Mouse (Mus musculus) stomach, postnatal 0 days (tissue): ENCODE results near the gene Epha4.

Experiments used
- CTCF ChIP-seq: IDR thresholded peaks from 2 replicates; pipeline ENCODE4 v1.5.1; 2016; ENCODE audit warnings: antibody characterized with exemption, low read depth, mild to moderate bottlenecking, moderate library complexity
- EP300 ChIP-seq: optimal IDR thresholded peaks from 2 replicates; pipeline ENCODE3; 2016; ENCODE audit warnings: antibody characterized with exemption

DNA sequence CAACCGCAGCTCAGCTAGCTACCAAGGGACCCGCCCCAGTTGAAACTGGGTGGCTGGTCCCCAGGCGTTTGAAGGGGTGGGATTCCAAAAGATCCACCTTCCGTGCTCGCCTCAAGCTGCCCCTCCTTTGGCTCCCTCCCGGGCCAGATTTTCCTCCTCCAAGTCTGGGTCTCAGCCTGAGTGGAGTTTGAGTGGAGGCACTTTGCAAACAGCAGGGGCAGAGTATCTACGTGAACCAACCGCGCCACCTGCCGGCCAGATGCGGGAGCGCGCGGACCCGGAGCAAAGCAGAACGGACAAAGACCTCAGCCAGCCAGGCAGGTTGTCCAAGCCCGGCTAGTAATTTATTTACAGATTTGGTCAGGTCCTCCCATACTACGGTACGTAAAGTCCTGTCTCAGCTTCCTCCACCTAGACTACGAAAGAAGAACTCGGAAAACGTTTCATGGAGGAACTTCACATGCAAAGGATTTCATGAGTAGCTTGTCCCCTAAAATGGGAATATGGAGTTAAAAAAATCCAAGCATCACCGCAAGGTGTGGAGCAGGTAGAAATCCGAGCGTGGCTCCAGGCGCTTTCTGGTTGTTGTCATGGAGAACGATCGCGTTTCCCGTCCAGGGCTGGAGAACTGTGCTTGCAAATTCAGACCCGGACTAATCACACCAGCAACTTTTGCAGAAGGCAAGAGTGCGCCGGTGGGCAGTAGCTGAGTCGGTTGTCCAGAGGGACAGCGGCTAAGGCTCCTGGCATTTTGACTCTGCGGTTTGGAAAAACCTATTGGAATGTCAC, 1.5 kb upstream of the Epha4 start:
- TF ChIP-seq CTCF (peak; percentile 98), EP300 (no peak)
